Mouse (Mus musculus) olfactory bulb, adult 2 months (tissue): ENCODE data around the gene Cacna2d2.

Experiments
- CTCF ChIP-seq: fragments of 200-500 bp; IDR thresholded peaks from 2 replicates; pipeline ENCODE4 v1.5.1; 2012; ENCODE audit warnings: low read depth, mild to moderate bottlenecking, low read length, moderate library complexity; ENCODE audit not compliant: insufficient read depth
- POLR2A ChIP-seq: fragments of 200-500 bp; IDR thresholded peaks from 2 replicates; pipeline ENCODE4 v1.6.1; 2012; ENCODE audit warnings: mild to moderate bottlenecking, low read depth, low read length, moderate library complexity; ENCODE audit not compliant: insufficient read depth

DNA sequence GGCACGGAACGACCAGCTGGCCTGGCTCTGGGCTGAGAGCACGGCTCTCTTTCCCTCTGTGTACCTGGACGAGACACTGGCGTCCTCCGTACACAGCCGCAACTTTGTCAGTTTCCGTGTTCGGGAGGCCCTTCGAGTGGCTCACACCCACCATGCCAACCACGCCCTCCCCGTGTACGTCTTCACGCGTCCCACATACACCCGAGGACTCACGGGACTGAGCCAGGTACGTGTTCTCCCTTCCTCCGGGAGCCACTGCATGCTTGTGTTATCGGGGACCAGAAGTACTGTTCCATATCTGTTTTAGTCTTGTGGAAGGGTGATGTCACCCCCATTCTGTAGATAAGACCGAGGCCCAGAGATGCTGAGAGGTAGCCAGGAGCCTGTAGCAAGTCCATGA, 171.4 kb downstream of the Cacna2d2 start:
- TF ChIP-seq CTCF (no peak), POLR2A (no peak)
